Mouse (Mus musculus) intestine, embryonic 14.5 days (tissue): Measurements from ENCODE around the gene Hcn2. TPM values are rescaled to one million over a fixed set of nuclear protein-coding genes. Genes with fewer than 3 reads are reported as not detected.

ENCODE experiments used
- ATAC-seq: fragments of 200-750 bp; cut with Nextera tagmentation; replicated peaks from 2 replicates; pipeline ENCODE4 v1.8.0; 2017; ENCODE audit warnings: low read depth, moderate number of reproducible peaks, moderate TSS enrichment, moderate library complexity; ENCODE audit not compliant: low FRiP score, low TSS enrichment
- DNase-seq: peaks from one replicate; pipeline ENCODE4 v3.0.0-alpha.2; 2018; ENCODE audit warnings: low spot score
- H3K27ac ChIP-seq: fragments of 300-500 bp; sonication (generic); 2 replicates; pipeline ENCODE4 v1.5.1; 2014; ENCODE audit warnings: low read depth, mild to moderate bottlenecking, control low read depth
- H3K27me3 ChIP-seq: fragments of 300-500 bp; sonication (generic); replicated peaks from 2 replicates; pipeline ENCODE4 v1.6.1; 2014; ENCODE audit warnings: low read length, control low read depth; ENCODE audit not compliant: control insufficient read depth, insufficient read depth
- H3K36me3 ChIP-seq: fragments of 300-500 bp; sonication (generic); 2 replicates; pipeline ENCODE4 v1.6.1; 2014; ENCODE audit warnings: low read length, control low read depth; ENCODE audit not compliant: control insufficient read depth, insufficient read depth
- H3K4me1 ChIP-seq: fragments of 300-500 bp; sonication (generic); replicated peaks from 2 replicates; pipeline ENCODE4 v1.6.1; 2014; ENCODE audit warnings: low read length, control low read depth, mixed read lengths; ENCODE audit not compliant: control insufficient read depth, insufficient read depth
- H3K4me2 ChIP-seq: fragments of 300-500 bp; sonication (generic); 2 replicates; pipeline ENCODE4 v1.6.1; 2014; ENCODE audit warnings: low read length
- H3K4me3 ChIP-seq: fragments of 300-500 bp; sonication (generic); 2 replicates; pipeline ENCODE4 v1.5.1; 2014; ENCODE audit warnings: low read depth, low read length, control low read depth, mixed read lengths
- H3K9ac ChIP-seq: fragments of 300-500 bp; sonication (generic); 2 replicates; pipeline ENCODE4 v1.6.1; 2014; ENCODE audit warnings: mild to moderate bottlenecking, low read length
- H3K9me3 ChIP-seq: fragments of 300-500 bp; sonication (generic); 2 replicates; pipeline ENCODE4 v1.6.1; 2016; ENCODE audit warnings: low read length, control low read depth; ENCODE audit not compliant: control insufficient read depth
- WGBS: fragments of 180-500 bp; shearing (Covaris S2); extraction: QIAGEN DNeasy Blood & Tissue Kit; methylation state at CpG from one replicate; pipeline ENCODE4 v1.1.7; 2014; 5-methylcytosine and 5-hydroxymethylcytosine counted together
- polyA plus RNA-seq: library from polyadenylated mRNA; unstranded; fragments of >200 nt; fragmentation: Nextera tagmentation; extraction: Ambion mirVana; gene quantifications from 2 replicates; pipeline ENCODE4 v1.2.1, GENCODE M21; 2014

The Hcn2 gene
- polyA plus RNA-seq, 1 experiment from 2014 or later: 0.09 TPM

DNA sequence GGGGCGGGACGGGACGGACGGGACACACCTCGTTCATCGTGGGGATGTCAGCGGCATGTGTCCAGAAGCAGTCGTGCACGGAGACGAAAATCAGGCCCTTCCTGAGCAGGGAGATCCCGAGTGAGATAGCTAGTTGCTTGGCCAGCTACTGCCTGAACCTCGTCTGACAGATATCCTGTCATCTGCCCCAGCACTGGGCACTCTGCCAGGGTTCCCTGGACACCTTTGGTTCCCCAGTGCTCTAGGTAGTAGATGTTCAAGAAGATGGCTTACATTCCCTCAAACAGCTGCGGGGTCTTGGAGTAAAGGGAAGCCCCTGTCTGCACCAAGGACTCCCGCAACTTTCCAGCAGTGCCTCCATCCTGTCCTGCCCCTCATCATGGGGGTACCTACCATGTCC lies 20.3 kb downstream of the Hcn2 start:
- peaks cover 59% of the 10 kb centered on the region for H3K36me3 ChIP-seq
- H3K9me3 ChIP-seq: peaks cover 70% of the 10 kb centered on the region
- no peak overlapping the region for H3K9ac ChIP-seq
- no peaks in the 10 kb centered on the region; the same call in 1 of the 2 replicates for H3K27me3 ChIP-seq
- no peaks in the 10 kb centered on the region for H3K4me1 ChIP-seq
- DNase-seq (no peak), ATAC-seq (no peak)
- H3K4me3 ChIP-seq: no peak overlapping the region
- H3K27ac ChIP-seq: no peak overlapping the region
- no peak overlapping the region for H3K4me2 ChIP-seq
- WGBS: 90% methylated on average over 14 of the region's 14 CpGs

- Histone ChIP-seq H3K9me3 (peaks cover 65% of the 10 kb centered on the region), H3K36me3 (peaks cover 74% of the 10 kb centered on the region), H3K4me3 (no peak overlapping the region), H3K4me2 (no peak overlapping the region), H3K27ac (no peak overlapping the region), H3K4me1 (no peaks in the 10 kb centered on the region), H3K27me3 (no peaks in the 10 kb centered on the region; the same call in 1 of the 2 replicates), H3K9ac (no peak overlapping the region)
- no peak for ATAC-seq
- WGBS: 91% methylated on average over 10 of the region's 10 CpGs
- no peak for DNase-seq
These were observed 21.8 kb downstream of the Hcn2 start for GRCm38 (mm10) chr10:79738259-79738658.

GRCm38 (mm10) chr10:79739234-79739633 lies 22.8 kb downstream of the Hcn2 start:
- no peaks in the 10 kb centered on the region; the same call in 1 of the 2 replicates for H3K27me3 ChIP-seq
- ATAC-seq (0 out of 2 replicates have a peak, but pooled peaks have one; percentile 9), DNase-seq (no peak)
- H3K4me1 ChIP-seq: no peaks in the 10 kb centered on the region
- no peak overlapping the region for H3K27ac ChIP-seq
- H3K9me3 ChIP-seq: peaks cover 65% of the 10 kb centered on the region
- WGBS: 97% methylated on average over 28 of the region's 28 CpGs
- H3K4me3 ChIP-seq: no peak overlapping the region
- H3K9ac ChIP-seq: no peak overlapping the region
- no peak overlapping the region for H3K4me2 ChIP-seq
- H3K36me3 ChIP-seq: peaks cover 82% of the 10 kb centered on the region

DNA sequence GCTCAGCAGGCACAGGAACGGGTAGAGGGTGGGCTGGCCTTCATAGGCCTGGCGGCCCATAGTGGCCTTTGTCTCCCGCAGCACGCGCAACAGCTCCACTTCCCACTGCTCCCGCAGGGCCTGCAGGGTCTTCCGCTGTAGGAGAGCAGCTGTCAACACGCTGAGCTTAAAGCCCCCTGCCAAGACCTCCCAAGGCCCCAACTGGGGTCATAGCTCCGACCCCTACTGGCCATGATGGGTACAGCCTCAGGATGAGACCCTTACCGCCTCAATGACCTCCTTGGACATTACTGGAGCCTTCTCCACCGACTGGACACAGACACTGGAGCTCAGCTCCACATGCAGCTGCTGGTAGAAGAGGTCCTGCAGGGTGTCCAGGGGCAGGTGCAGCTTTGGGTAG lies 24.4 kb downstream of the Hcn2 start:
- peaks cover 86% of the 10 kb centered on the region for H3K36me3 ChIP-seq
- DNase-seq: no peak
- peaks cover 55% of the 10 kb centered on the region for H3K9me3 ChIP-seq
- H3K27ac ChIP-seq: no peak overlapping the region
- WGBS: 79% methylated on average over 11 of the region's 11 CpGs
- H3K27me3 ChIP-seq: no peaks in the 10 kb centered on the region; the same call in 1 of the 2 replicates
- H3K4me1 ChIP-seq: peaks cover 4% of the 10 kb centered on the region; the same call in 1 of the 2 replicates
- no peak overlapping the region for H3K9ac ChIP-seq
- no peak overlapping the region for H3K4me3 ChIP-seq
- H3K4me2 ChIP-seq: no peak overlapping the region
- no peak for ATAC-seq

DNA sequence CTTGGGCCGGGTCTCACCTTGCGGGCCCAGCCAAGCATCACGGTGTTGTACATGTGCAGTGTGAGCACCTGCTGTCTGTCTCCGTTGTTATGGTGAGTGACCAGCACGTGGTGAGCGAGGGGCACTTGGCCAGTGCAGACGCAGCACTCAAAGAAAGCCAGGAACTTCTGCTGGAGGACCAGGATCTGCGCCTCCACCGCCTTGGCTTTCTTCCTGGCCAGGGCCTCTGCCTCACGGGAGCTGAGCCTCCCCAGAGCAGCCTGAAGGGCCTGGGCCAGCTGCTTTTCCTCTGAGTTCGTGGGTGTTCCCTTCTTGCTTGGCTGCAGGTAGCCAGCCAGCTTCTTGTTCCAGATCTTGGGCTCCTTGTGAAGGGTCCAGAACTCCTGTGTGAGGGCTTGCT lies 26.7 kb downstream of the Hcn2 start:
- Histone ChIP-seq H3K4me2 (no peak overlapping the region), H3K27me3 (no peaks in the 10 kb centered on the region), H3K9me3 (peaks cover 33% of the 10 kb centered on the region), H3K27ac (no peak overlapping the region), H3K4me3 (no peak overlapping the region), H3K36me3 (peaks cover 63% of the 10 kb centered on the region), H3K4me1 (peaks cover 4% of the 10 kb centered on the region; the same call in 1 of the 2 replicates), H3K9ac (no peak overlapping the region)
- ATAC-seq (no peak), DNase-seq (no peak)
- WGBS: 92% methylated on average over 11 of the region's 11 CpGs

DNA sequence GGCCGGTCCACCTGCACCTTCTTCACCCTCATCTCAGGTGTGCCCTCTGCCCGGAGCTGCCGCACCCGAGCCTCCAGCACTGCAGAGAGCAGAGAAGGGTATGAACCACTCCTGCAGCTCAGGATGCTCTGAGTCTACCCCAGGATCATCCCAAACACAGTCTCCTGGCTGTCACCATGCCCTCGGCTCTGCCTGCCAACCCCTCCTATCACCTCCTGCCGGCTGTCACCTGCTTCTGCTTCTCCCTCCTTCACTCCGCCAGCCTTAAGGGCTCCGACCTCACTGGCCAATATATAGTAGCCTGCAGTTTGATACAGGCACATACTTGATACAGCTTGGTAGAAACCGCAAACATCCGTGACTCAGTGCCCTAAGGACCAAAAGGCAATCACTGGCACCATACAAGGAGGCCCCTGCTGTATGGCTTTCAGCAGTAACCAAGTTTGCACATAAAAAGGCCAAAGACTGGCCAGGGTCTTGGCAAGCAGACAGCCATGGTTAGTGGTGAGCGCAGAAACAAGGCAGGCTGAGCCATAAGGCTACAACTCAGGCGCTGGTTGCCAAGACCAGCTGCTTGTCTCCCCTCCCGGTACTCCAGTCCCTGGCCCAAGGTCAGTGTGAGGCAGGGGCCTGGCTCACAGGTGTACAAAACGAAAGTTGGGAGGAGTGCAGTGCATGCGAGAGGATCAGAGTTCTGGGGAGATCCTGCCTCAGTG lies 27.4 kb downstream of the Hcn2 start:
- ATAC-seq (no peak), DNase-seq (no peak)
- peaks cover 56% of the 10 kb centered on the region for H3K36me3 ChIP-seq
- 92% methylated on average over 15 of the region's 15 CpGs for WGBS
- H3K27ac ChIP-seq: no peak overlapping the region
- H3K4me2 ChIP-seq: no peak overlapping the region
- no peak overlapping the region for H3K9ac ChIP-seq
- H3K4me1 ChIP-seq: peaks cover 4% of the 10 kb centered on the region; the same call in 1 of the 2 replicates
- H3K27me3 ChIP-seq: no peaks in the 10 kb centered on the region
- H3K4me3 ChIP-seq: no peak overlapping the region
- H3K9me3 ChIP-seq: peaks cover 27% of the 10 kb centered on the region

DNA sequence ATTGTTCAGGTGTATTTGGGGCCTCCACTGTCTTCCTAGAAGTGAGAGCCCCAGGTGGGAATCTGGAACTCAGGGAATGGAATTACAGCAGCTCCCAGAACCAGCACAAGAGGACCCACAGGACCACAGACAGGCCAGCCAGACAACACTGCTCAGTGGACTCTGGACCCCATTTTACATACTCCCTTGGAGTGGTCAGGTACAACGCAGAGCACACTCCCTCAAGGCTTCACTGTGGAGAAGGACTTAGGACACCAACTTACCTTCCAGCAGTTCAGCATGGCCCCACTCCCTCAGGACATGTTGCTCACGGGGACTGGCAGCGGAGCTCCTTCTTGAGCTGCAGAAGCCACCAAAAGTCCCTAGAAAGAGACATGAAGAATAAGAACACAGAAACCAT lies 29.0 kb downstream of the Hcn2 start:
- Histone ChIP-seq H3K9me3 (peaks cover 11% of the 10 kb centered on the region), H3K27ac (no peak overlapping the region), H3K27me3 (no peaks in the 10 kb centered on the region), H3K4me1 (peaks cover 4% of the 10 kb centered on the region; the same call in 1 of the 2 replicates), H3K4me3 (peak overlapping the region; percentile 74), H3K4me2 (peak overlapping the region; percentile 71), H3K9ac (no peak overlapping the region), H3K36me3 (peaks cover 40% of the 10 kb centered on the region)
- DNase-seq: no peak
- no peak for ATAC-seq
- 95% methylated on average over 3 of the region's 3 CpGs for whole genome bisulfite sequencing

DNA sequence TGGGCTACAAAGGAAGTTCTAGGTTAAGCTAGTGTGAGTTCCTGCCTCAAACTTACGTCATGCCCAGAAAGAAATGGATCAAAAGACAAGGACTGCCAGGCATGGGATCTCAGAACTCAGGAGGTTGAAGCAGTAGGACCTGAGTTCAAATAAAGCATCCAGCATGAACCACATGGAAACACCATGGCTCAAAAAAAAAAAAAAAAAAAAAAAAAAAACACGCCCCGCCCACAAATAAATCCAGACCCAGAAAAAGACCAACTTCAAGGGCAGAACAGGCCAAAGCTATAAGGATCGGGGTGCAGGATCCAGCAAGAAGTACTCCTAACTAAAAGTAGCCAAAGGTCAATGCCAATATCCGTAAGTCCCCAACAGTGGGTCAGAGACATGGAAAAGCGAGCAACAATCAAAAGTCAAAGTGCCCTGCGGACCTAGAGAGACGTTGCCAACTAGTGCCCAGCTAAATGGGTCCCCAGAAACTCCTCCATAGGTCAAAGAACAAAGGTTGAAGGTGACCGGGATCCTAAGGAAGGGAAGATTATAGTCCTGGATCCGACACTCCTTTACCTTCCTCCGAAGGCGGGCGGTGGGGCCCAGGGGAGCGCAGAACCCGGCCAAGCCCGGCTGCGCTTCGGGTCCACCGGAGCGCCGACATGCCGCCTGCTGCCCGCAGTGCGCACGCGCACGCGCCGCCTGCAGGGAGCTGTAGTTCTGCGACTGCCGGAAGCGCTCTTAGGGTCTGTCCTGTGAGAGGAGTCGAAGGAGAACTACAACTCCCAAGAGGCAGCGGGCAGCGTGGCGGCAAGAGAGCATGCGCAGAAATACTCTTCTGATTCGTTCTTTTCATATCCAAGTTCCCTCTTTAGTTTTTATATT lies 29.7 kb downstream of the Hcn2 start, which contains the start of gene Polrmt:
Gene Polrmt (minus strand): TSS at position 684 of the 876 bp plus-strand sequence.
- H3K27me3 ChIP-seq: no peaks in the 10 kb centered on the region
- H3K9me3 ChIP-seq: peaks cover 4% of the 10 kb centered on the region
- peak within 1 kb of the TSS; percentile 56 for H3K9ac ChIP-seq
- ATAC-seq (peak; percentile 94), DNase-seq (peak; percentile 92)
- H3K36me3 ChIP-seq: peaks cover 33% of the 10 kb centered on the region
- peak within 1 kb of the TSS; percentile 71 for H3K4me2 ChIP-seq
- peaks cover 4% of the 10 kb centered on the region; the same call in 1 of the 2 replicates for H3K4me1 ChIP-seq
- 3% methylated on average over 38 of the region's 38 CpGs for WGBS
- peak within 1 kb of the TSS; percentile 74 for H3K4me3 ChIP-seq
- H3K27ac ChIP-seq: no peak within 1 kb of the TSS
